Mouse (Mus musculus) bone marrow, adult 2 months (tissue): ENCODE measurements around the gene Dvl2.

Experiments used
- CTCF ChIP-seq: fragments of 200-500 bp; IDR thresholded peaks from 2 replicates; pipeline ENCODE4 v1.5.1; 2011; ENCODE audit warnings: low read length, control low read depth; ENCODE audit not compliant: control insufficient read depth, insufficient read depth
- POLR2A ChIP-seq: fragments of 200-500 bp; IDR thresholded peaks from 2 replicates; pipeline ENCODE4 v1.6.1; 2011; ENCODE audit warnings: low read depth, mild to moderate bottlenecking, control low read depth, low read length, borderline replicate concordance; ENCODE audit not compliant: control insufficient read depth

DNA sequence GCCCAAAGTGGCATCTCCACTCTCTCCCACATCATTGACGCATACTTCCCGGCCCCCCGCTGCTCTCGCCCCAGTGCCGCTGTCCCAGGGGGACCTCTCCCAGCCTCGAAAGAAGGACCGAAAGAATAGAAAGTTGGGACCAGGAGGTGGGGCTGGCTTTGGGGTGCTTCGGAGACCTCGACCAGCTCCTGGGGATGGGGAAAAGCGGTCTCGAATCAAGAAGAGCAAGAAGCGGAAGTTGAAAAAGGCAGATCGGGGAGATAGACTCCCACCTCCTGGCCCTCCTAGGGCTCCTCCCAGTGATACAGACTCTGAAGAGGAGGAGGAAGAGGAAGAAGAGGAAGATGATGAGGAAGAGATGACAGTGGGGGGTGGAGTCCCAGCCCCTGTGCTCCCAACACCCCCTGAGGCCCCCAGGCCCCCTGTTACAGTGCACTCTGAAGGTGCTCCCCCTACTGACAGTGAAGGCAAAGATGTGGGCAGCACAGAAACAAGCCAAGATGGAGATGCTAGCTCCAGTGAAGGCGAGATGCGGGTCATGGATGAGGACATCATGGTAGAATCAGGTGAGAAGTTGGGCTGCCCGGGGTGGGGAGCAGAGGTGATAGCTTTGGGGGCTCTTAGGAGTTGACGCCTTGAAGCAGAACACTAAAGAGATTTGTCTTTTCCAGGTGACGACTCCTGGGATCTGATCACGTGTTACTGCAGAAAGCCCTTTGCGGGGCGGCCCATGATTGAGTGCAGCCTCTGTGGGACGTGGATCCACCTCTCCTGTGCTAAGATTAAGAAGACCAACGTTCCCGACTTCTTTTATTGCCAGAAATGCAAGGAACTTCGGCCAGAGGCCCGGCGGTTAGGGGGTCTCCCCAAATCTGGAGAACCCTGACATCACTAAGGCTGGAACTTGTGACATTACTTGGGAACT, 1.6 kb upstream of the Dvl2 start:
- TF ChIP-seq POLR2A (no peak), CTCF (0 out of 2 replicates have a peak, but pooled peaks have one; percentile 15)
